Mouse (Mus musculus): ENCODE measurements around the gene 2610042L04Rik.
"Not testable (repeated sequence)": the region's sequence is repeated elsewhere in the genome, so short reads cannot be mapped to it uniquely, and the experiment has no call there.

GRCm38 (mm10) chr14:4334476-4335080, at the start of gene 2610042L04Rik:
- TF ChIP-seq POLR2A (IDR thresholded peaks at IDR 0.05; ENCODE audit: low read depth, low read length); CTCF (IDR thresholded peaks at IDR 0.05; ENCODE audit: extremely low read depth, insufficient read depth, insufficient read length, insufficient replicate concordance): not testable (repeated sequence)
